Mouse (Mus musculus) lung, postnatal 0 days (tissue): ENCODE data around the gene A930018P22Rik.
"Not testable (repeated sequence)": the region's sequence is repeated elsewhere in the genome, so short reads cannot be mapped to it uniquely, and the experiment has no call there.

Source experiments
- CTCF ChIP-seq: IDR thresholded peaks from 2 replicates; pipeline ENCODE4 v1.5.1; 2016; ENCODE audit warnings: antibody characterized with exemption, mild to moderate bottlenecking
- EP300 ChIP-seq: IDR thresholded peaks from 2 replicates; pipeline ENCODE4 v1.6.1; 2016; ENCODE audit warnings: antibody characterized with exemption, mild to moderate bottlenecking, control low read depth

- not testable (repeated sequence) for TF ChIP-seq CTCF, EP300
Observed at GRCm38 (mm10) chr2:104111170-104111797, 11.3 kb upstream of the A930018P22Rik start.
